Mouse (Mus musculus): ENCODE measurements around the gene Susd4.

Susd4 gene

GRCm38 (mm10) chr1:182918718-182919346, 155.2 kb downstream of the Susd4 start:
- no peak for DNase-seq (ENCODE audit: low spot score)

- DNase-seq (ENCODE audit: low spot score) = no peak
These were observed 159.2 kb downstream of the Susd4 start for GRCm38 (mm10) chr1:182922824-182923223.

GRCm38 (mm10) chr1:182926465-182926864, 162.8 kb downstream of the Susd4 start:
- DNase-seq (ENCODE audit: low spot score) = no peak

- no peak for DNase-seq (ENCODE audit: low spot score)
These were observed 164.5 kb downstream of the Susd4 start for GRCm38 (mm10) chr1:182927878-182928851.

- no peak for DNase-seq (ENCODE audit: low spot score)
These were observed 171.8 kb downstream of the Susd4 start for GRCm38 (mm10) chr1:182935469-182935868.

GRCm38 (mm10) chr1:182937486-182938120, 173.9 kb downstream of the Susd4 start:
- DNase-seq (ENCODE audit: low spot score) = no peak

- no peak for DNase-seq (ENCODE audit: low spot score)
These were observed 178.3 kb downstream of the Susd4 start for GRCm38 (mm10) chr1:182941921-182942320.

GRCm38 (mm10) chr1:182943911-182944310, 180.3 kb downstream of the Susd4 start:
- no peak for DNase-seq (ENCODE audit: low spot score)

- DNase-seq (ENCODE audit: low spot score) = no peak
These were observed 181.0 kb downstream of the Susd4 start for GRCm38 (mm10) chr1:182944638-182945037.

GRCm38 (mm10) chr1:182945561-182945960, 181.9 kb downstream of the Susd4 start:
- DNase-seq (ENCODE audit: low spot score) = no peak

Data from adipocyte (in vitro differentiated cells).